Mouse (Mus musculus) ES-Bruce4 (cell line): ENCODE data around the gene Crot. TPM values are rescaled to one million over a fixed set of nuclear protein-coding genes. Genes with fewer than 3 reads are reported as not detected.
"Not testable (repeated sequence)": the region's sequence is repeated elsewhere in the genome, so short reads cannot be mapped to it uniquely, and the experiment has no call there.

Experiments used
- H3K27ac ChIP-seq: 2 replicates; pipeline ENCODE4 v1.5.1; 2012; ENCODE audit warnings: low read length, inconsistent platforms; ENCODE audit not compliant: insufficient read depth
- H3K27me3 ChIP-seq: 2 replicates; pipeline ENCODE4 v1.6.1; 2012; ENCODE audit warnings: mild to moderate bottlenecking, low read length, inconsistent platforms; ENCODE audit not compliant: control insufficient read depth, poor library complexity, insufficient read depth, severe bottlenecking
- H3K36me3 ChIP-seq: 2 replicates; pipeline ENCODE4 v1.6.1; 2012; ENCODE audit warnings: inconsistent platforms, mild to moderate bottlenecking, low read length, moderate library complexity; ENCODE audit not compliant: control insufficient read depth, poor library complexity, insufficient read depth, severe bottlenecking
- H3K4me1 ChIP-seq: one replicate; pipeline ENCODE4 v1.8.1; 2011; ENCODE audit warnings: low read length; ENCODE audit not compliant: control insufficient read depth, insufficient read depth
- H3K4me3 ChIP-seq: 2 replicates; pipeline ENCODE4 v1.5.1; 2011; ENCODE audit warnings: low read depth, mild to moderate bottlenecking, low read length
- H3K9ac ChIP-seq: 2 replicates; pipeline ENCODE4 v1.6.1; 2012; ENCODE audit warnings: low read depth, mild to moderate bottlenecking, inconsistent platforms; ENCODE audit not compliant: poor library complexity, severe bottlenecking
- H3K9me3 ChIP-seq: replicated peaks from 2 replicates; pipeline ENCODE4 v1.6.1; 2012; ENCODE audit warnings: mild to moderate bottlenecking, low read length, inconsistent platforms; ENCODE audit not compliant: control insufficient read depth, poor library complexity, insufficient read depth, severe bottlenecking
- CTCF ChIP-seq: IDR thresholded peaks from one replicate; pipeline ENCODE4 v1.8.1; 2011; ENCODE audit warnings: low read depth, low read length
- EP300 ChIP-seq: IDR thresholded peaks from 2 replicates; pipeline ENCODE4 v1.6.1; 2011; ENCODE audit warnings: low read depth, low read length; ENCODE audit not compliant: insufficient read depth
- POLR2A ChIP-seq: IDR thresholded peaks from one replicate; pipeline ENCODE4 v1.8.1; 2011; ENCODE audit warnings: low read length; ENCODE audit not compliant: insufficient read depth
- polyA plus RNA-seq: library from polyadenylated mRNA; stranded (reverse); fragments of >200 nt; gene quantifications from 2 replicates; pipeline ENCODE4 v1.2.4, GENCODE M21; 2011; ENCODE audit warnings: low read depth; ENCODE audit not compliant: missing spikeins, insufficient read depth, insufficient read length

The Crot gene
- polyA plus RNA-seq, 1 experiment, result 34.8 TPM

GRCm38 (mm10) chr5:8964487-8964886 is 32.6 kb downstream of the Crot start:
- no peaks in the 10 kb centered on the region for H3K4me1 ChIP-seq
- H3K4me3 ChIP-seq, result no peak overlapping the region
- H3K27ac ChIP-seq, result no peak overlapping the region
- H3K9ac ChIP-seq, result no peak overlapping the region
- peaks cover 12% of the 10 kb centered on the region for H3K36me3 ChIP-seq
- H3K9me3 ChIP-seq, result no peaks in the 10 kb centered on the region
- no peaks in the 10 kb centered on the region for H3K27me3 ChIP-seq
- TF ChIP-seq EP300, result no peak
- no peak for TF ChIP-seq CTCF
- no peak for TF ChIP-seq POLR2A

GRCm38 (mm10) chr5:8960534-8960933 is 36.6 kb downstream of the Crot start:
- no peak for TF ChIP-seq POLR2A
- no peak for TF ChIP-seq EP300
- TF ChIP-seq CTCF, result no peak

GRCm38 (mm10) chr5:8955544-8955943 is 41.6 kb downstream of the Crot start:
- Histone ChIP-seq H3K27ac (no peak overlapping the region), H3K9me3 (no peaks in the 10 kb centered on the region; the same call in 1 of the 2 replicates), H3K4me3 (no peak overlapping the region), H3K27me3 (no peaks in the 10 kb centered on the region), H3K36me3 (no peaks in the 10 kb centered on the region), H3K9ac (no peak overlapping the region), H3K4me1 (no peaks in the 10 kb centered on the region)
- TF ChIP-seq POLR2A (no peak), EP300 (no peak), CTCF (no peak)

More at GRCm38 (mm10) chr5:8960534-8960933, 36.6 kb downstream of the Crot start:
- Histone ChIP-seq H3K36me3 (peaks cover 2% of the 10 kb centered on the region; the same call in 1 of the 2 replicates), H3K4me3 (no peak overlapping the region), H3K4me1 (no peaks in the 10 kb centered on the region), H3K27me3 (no peaks in the 10 kb centered on the region), H3K27ac (no peak overlapping the region), H3K9me3 (no peaks in the 10 kb centered on the region), H3K9ac (no peak overlapping the region)

- Histone ChIP-seq H3K27ac (no peak overlapping the region), H3K9ac (no peak overlapping the region), H3K4me3 (no peak overlapping the region), H3K9me3 (no peaks in the 10 kb centered on the region; the same call in 1 of the 2 replicates), H3K4me1 (no peaks in the 10 kb centered on the region), H3K36me3 (no peaks in the 10 kb centered on the region), H3K27me3 (no peaks in the 10 kb centered on the region)
- TF ChIP-seq POLR2A (no peak), CTCF (no peak), EP300 (no peak)
Measured at GRCm38 (mm10) chr5:8953660-8954059, 43.5 kb downstream of the Crot start.

- H3K27ac ChIP-seq, result no peak overlapping the region
- H3K27me3 ChIP-seq, result no peaks in the 10 kb centered on the region
- H3K4me3 ChIP-seq, result no peak overlapping the region
- no peaks in the 10 kb centered on the region for H3K9me3 ChIP-seq
- H3K9ac ChIP-seq, result no peak overlapping the region
- TF ChIP-seq CTCF (no peak), POLR2A (no peak), EP300 (no peak)
- no peaks in the 10 kb centered on the region for H3K36me3 ChIP-seq
- H3K4me1 ChIP-seq, result no peaks in the 10 kb centered on the region
Measured at GRCm38 (mm10) chr5:8947423-8948110, 49.6 kb downstream of the Crot start.

GRCm38 (mm10) chr5:8943836-8944235 is 53.3 kb downstream of the Crot start:
- H3K9ac ChIP-seq, result no peak overlapping the region

GRCm38 (mm10) chr5:8941266-8941665 is 55.9 kb downstream of the Crot start:
- not testable (repeated sequence) for H3K36me3 ChIP-seq, H3K4me3 ChIP-seq, H3K9me3 ChIP-seq, H3K27ac ChIP-seq, H3K4me1 ChIP-seq, H3K9ac ChIP-seq, H3K27me3 ChIP-seq

More at GRCm38 (mm10) chr5:8943836-8944235, 53.3 kb downstream of the Crot start:
- no peak overlapping the region for H3K4me3 ChIP-seq
- H3K27ac ChIP-seq, result no peak overlapping the region
- H3K4me1 ChIP-seq, result no peaks in the 10 kb centered on the region
- H3K9me3 ChIP-seq, result no peaks in the 10 kb centered on the region
- H3K27me3 ChIP-seq, result no peaks in the 10 kb centered on the region
- no peaks in the 10 kb centered on the region for H3K36me3 ChIP-seq
- TF ChIP-seq POLR2A (no peak), EP300 (no peak)
